Mouse (Mus musculus) left cerebral cortex, postnatal 10 days (tissue): ENCODE measurements around the gene Ddx28. TPM values are rescaled to one million over a fixed set of nuclear protein-coding genes. Genes with fewer than 3 reads are reported as not detected.

Experiments used
- DNase-seq, 2 experiments: peaks; one replicate each; pipeline ENCODE4 v3.0.0; 2021 to 2022; ENCODE audit warnings: low spot score in 2 of 2, mixed read lengths in 1 of 2; ENCODE audit errors: extremely low spot score in 1 of 2
- intact Hi-C: fragments of 180-260 bp; cut with DNase I; formaldehyde crosslinking; loops from one replicate; pipeline ENCODE4 v1.15.1; 2025
- total RNA-seq, 2 experiments: library from RNA; stranded (reverse); gene quantifications; 2 replicates each; pipeline ENCODE4 v1.2.3; 2021

The Ddx28 gene
- 10 to 100 TPM; 14.3 to 15.2 TPM for total RNA-seq

DNA sequence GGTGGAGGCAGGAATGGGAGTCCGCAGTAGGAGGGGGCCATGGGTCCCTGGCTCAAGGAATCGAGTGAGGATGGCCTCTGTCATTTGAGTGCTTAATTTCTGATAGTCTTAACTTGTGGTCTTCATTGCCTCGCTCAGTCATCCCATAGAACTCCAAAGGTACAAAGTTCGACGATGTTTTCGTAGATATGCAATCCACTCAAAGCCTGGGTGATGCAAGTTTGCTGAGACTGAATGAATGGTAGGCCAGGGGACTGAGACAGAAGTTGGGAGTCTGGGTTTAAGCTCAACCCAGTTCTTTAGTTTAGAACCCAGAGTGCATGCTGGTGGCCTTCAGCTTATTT is at the start of gene Ddx28:
Gene Ddx28, minus strand, starts transcription at position 240 of the 344 bp plus-strand sequence.
- intact Hi-C loops = no loop called here
- DNase-seq = no peak

DNA sequence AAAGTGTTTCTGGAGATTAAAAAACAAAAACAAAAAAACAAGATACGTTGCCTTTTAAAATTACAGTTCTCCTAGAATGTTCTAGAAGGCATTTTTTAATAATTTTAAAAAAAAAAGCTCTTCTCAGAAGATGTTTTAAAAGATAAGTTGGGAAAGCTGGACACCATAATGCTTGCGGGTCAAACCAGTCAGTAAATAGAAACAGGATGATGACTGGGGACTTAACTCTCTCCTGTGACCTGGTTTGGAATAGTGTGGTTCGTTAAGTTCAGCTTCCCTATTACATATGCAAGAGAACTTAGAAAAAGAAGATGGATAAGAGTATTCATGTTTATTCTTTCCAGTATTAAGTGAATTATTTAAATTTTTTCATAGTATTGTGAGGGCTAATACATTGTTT is 48.8 kb upstream of the Ddx28 start:
- DNase-seq = no peak
- intact Hi-C loops = no loop called here

DNA sequence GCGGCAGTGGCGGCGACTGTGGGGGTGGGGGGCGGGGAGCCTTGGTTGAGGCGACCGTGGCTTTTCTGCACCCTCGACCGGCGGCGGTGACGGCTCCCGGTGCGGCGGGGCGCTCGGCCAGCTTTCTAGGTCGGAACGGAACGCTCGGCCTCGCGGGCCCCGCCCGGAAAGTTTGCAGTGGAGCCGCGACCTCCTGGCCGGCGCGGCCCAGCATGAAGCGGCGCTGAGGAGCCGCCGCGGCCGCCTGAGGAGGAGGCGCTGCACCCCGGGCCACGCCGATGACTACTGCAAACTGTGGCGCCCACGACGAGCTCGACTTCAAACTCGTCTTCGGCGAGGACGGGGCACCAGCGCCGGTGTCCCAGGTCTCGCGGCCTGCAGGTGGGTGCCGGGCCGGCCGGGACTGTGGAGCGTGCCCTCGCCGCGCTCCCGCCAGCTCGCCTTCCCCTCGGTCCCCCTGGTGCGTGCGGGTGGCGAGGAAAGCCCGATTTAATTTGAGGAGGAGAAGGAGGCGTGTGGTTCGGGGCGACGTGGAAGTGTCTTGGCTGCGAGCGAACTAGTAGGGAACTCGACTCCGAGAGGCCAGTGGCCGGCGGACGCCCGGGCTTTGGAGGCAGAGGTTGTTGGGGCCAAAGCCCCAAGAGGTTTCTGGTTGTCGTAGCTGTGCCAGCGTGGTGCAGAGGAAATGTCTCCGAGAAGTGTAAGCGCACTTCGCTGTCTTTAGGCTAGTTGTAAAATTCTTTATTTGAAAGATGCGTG is 48.1 kb upstream of the Ddx28 start:
- intact Hi-C loops = no loop called here
- peak; percentile 21 to 72 for DNase-seq

DNA sequence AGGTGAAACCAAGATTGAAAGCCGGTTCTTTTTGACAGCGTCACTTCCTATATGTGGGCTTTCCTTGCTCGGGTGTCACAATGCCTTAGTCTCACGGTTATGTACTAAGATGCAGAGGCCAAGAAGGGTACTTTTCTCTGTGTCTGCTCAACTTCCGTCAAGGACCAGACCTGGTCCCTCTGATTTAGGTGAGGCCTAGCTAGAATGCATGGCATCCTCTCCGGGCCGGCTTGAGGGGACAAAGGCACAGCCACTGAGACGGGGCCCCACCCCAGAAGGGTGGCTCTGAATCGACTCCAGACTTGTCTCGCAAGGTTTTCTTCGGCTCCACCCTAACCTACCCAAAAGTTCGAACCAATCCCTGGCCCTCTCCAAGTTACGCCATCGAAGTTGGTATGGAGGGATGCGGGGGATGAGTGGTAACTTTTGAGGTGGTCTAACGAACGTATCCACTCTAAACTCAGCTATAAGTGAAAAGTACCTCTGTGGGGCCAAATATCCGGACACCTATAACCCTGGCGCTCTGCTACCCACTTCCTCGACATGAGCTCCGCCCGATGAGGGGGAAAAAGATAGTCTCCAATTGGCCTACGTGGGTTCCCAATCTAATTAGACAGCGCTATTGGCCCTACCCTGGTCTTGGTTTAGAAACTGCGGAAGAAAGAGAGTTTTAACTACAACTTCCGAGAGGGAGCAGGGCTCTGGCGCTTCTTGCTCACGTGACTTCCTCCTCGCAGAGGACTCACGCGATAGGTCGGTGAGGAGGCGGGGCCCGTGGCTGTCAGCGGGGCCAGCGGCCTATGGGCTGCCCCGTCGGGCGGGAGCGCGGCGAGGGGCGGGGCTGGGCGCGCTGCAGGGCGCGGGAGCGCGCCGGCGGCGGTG is 47.3 kb upstream of the Ddx28 start, which contains the start of gene Nfatc3:
Gene Nfatc3, plus strand, starts transcription at position 110 of the 882 bp plus-strand sequence.
- intact Hi-C loops = no loop called here
- peak; percentile 96 to 99 for DNase-seq

DNA sequence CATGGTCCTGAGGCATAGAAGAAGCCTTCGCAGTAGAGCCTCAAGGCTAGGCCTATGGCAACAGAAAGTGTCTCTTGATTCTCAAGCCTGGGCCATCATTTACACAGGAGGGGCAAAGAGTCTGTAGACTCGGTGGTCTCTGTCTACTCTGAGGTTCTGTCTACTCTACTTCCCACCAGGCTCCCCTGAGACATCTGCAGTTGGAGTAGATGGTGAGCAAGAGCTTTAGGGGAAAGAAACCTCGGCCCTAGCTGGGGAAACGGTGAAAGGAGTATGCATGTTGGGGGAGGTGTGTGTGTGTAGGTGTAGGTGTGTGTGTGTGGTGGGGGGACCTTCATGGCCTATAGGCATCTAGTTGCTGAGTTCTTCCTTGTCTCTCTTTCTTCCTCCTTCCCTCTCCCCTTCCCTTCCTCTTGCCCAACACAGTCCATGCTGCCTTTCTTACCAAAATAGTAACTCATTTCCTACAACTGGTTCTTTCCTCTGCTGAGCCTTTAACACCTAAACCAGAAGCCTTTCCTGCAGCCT is 44.8 kb upstream of the Ddx28 start:
- DNase-seq = no peak
- intact Hi-C loops = no loop called here

GRCm38 (mm10) chr8:106055038-106055437 is 43.4 kb upstream of the Ddx28 start:
- intact Hi-C loops = no loop called here

GRCm38 (mm10) chr8:106054190-106054811 is 42.6 kb upstream of the Ddx28 start:
- intact Hi-C loops = no loop called here
- DNase-seq = peak in 1 of 2 experiments; percentile 75

More at GRCm38 (mm10) chr8:106055038-106055437, 43.4 kb upstream of the Ddx28 start:
- DNase-seq = no peak

- intact Hi-C loops = no loop called here
- no peak for DNase-seq
These were observed 40.9 kb upstream of the Ddx28 start for GRCm38 (mm10) chr8:106052510-106053089.

- intact Hi-C loops = no loop called here
- DNase-seq = no peak
These were observed 39.4 kb upstream of the Ddx28 start for GRCm38 (mm10) chr8:106051068-106051467.

GRCm38 (mm10) chr8:106049840-106050239 is 38.2 kb upstream of the Ddx28 start:
- DNase-seq = no peak

GRCm38 (mm10) chr8:106047854-106048630 is 36.4 kb upstream of the Ddx28 start:
- DNase-seq = no peak
- intact Hi-C loops = no loop called here

More at GRCm38 (mm10) chr8:106049840-106050239, 38.2 kb upstream of the Ddx28 start:
- intact Hi-C loops = no loop called here

DNA sequence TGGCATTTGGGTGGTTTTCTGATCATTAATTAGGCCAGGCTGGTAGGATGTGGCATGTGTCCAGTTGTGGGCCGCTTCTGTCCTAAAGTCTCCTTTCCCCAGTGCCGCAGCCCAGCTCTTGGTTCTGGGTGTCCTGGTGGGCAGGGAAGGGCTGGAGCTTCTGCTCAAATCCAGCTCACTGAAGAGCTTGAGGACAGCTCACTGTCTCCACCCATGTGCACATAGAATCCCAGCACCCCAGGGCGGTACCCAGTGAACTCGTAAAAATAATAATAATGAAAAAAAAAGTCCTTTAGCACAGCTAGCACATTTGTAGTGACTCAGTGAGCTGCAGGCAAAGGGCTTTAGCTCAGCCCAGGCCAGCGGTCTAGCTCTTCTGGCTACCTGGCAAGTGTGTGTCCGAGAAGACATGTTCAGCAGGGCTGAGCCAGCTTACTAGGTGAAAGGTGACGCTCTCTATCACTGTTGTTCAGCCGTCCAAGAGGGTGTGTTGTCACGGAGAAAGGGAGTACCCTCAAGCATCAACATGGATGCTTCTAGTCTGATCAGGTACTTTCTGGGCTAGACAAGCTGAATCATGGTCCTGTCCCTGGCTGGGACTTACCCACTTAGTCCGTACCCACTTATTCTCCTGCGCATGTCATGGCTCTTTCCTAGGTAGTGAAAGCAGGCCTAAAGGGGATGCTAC is 35.3 kb upstream of the Ddx28 start:
- DNase-seq = no peak
- intact Hi-C loops = no loop called here

- no peak for DNase-seq
- intact Hi-C loops = no loop called here
These were observed 32.5 kb upstream of the Ddx28 start for GRCm38 (mm10) chr8:106044151-106044550.

DNA sequence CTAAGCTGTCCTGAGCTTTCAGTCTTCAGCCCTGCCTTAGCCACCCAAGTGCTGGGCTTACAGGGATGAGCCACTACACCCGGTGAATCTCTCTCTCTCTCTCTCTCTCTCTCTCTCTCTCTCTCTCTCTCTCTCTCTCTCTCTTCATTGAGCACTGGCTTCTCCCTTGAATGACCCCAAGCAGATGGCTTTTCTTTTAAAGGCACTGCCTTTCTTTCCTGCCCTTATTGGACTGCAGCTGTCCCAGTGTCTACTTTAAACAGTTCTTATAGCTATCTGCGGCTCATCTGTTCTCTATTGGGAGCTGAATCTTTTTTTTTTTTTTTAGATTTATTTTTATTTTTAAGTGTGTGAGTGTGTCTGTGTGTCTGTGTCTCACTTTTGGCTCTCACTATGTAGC is 31.4 kb upstream of the Ddx28 start:
- intact Hi-C loops = no loop called here
- DNase-seq = no peak

DNA sequence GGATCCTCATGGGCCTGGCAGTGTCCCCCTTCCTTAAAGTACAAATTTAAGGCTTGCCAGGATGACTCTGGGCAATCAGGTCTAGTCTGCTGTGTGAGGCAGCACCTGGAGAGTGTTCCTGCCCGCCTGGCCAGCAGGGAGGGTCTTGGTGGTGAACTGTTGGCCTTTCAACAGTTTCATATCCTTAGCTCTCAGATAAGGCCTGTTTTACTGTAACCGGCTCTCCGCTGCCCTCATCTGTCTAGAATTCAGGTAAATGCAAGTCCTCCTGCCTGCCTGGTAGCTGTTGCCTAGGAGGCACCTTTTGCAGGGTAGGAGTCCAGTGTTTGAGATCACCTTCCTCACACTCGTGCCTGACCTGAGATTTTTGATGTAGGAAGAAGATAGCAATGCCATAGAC is 28.5 kb upstream of the Ddx28 start:
- intact Hi-C loops = no loop called here
- DNase-seq = no peak

- no peak for DNase-seq
- intact Hi-C loops = no loop called here
These were observed 27.9 kb upstream of the Ddx28 start for GRCm38 (mm10) chr8:106039605-106040004.

DNA sequence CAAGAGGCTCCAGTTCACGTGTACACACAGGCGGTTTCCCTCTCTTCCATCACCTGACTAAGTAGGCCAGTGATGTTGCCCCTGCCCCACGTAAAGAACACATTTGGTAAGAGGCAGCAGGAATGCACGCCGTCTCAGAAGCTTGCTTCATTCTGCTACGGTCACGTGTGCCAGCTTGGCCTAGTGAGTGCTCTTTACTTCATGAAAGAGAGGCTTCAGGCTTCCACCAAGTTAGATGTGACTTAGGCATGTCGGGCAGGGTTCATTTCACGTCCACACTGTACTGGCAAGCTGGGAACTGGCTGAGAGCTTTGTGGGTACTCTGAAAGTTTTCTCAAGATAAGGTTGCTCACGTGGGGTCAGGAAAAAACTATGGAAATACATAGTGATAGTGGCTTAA is 27.0 kb upstream of the Ddx28 start:
- intact Hi-C loops = no loop called here

DNA sequence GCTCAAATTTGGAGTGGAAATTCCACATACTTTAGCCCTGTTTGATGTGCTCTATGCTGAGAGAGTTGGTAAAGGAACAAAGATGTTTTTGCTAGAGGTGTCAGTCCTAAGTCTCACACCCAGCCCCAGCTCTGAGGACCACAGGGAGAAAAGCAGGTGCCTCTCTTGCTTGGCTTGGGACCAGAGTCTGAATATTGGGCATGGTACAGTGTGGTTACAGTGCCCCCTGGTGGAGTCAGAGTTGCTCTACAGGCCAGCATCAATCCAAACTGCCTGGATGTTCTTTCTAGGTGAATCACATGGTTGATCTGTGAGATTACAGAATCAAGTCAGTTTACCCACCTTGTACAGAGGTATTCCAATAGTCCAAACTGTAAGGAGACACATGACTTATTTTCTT is 10.8 kb upstream of the Ddx28 start:
- intact Hi-C loops = loop anchor here (5.0 kb wide), 1 partner anchor 130 kb away; the partner anchor contains the start of gene Nrn1l
- peak; percentile 67 to 77 for DNase-seq

More for the DNA sequence above, 27.0 kb upstream of the Ddx28 start:
- DNase-seq = no peak
